Mouse (Mus musculus) cerebellum, postnatal 25 days (tissue): Measurements from ENCODE around the gene Abraxas2.
A peak's percentile ranks its signal among the peaks of the same experiment; 100 is the strongest.

Source experiments
- DNase-seq, 2 experiments: peaks; one replicate each; pipeline ENCODE4 v3.0.0; 2021; ENCODE audit warnings: mixed read lengths in 2 of 2

The Abraxas2 gene

DNA sequence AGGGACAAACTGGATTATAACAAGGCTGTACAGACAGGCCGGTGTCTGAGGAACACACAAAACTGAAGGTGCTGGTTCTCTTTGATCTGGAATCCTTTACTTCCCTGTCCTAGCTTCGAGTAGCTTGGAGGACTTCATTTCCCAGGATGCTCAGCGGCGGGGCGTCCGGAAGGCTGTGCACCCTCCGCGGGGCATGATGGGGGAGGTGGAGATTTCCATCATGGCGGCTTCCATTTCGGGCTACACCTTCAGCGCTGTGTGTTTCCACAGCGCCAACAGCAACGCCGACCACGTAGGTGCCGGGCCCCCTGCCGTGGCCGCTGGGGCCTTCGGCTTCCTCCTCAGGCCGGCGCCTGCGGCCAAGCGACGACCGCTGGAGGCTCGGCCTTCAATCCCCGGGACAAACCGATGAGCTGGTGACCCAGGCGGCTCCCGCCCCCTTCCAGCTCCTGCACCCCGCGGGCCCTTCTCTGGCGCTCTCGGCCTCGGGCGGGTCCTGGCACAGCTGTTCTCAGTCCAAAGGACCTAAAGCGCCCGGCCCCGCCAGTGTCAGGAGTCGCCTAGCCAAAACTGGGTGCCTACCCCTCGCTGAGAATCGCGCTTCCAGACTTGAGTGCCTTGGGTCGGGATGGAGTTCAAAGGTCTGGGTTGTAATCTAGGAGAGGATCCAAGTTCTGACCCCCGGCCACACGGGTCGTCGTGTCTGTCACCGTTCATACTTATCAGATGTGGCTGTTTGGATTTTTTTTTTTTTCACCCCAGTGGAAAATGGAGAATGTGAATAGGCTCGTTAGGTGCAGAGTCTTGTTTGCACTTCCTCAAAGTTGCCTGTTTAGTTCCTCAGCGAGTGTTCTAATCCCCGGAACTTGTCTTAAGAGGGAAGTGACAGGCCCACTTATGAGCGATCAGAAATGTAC, at the start of gene Abraxas2:
Abraxas2 (plus strand) TSS at position 184 of the 917 bp plus-strand sequence.
- DNase-seq = peak; percentile 90 to 96

DNA sequence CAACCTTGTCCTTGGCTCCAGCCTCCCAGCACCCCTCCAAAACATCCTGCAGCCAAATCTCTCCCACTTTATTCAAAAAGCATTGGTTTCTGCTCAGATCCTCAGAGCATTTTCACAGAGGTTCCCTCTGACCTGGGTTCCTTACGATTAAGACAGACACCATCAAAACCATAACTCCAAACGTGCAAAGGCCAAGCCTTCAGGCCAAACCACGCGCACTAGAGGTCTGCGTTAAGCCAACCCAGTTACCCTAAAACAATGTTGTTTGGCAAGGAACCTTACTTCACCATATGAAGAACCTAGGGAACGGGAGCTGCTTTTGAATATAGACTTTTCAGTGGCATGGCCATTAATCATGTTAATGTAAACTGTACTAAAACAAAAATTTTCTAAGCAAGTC, 49.3 kb upstream of the Abraxas2 start:
- DNase-seq = peak; percentile 21 to 39

DNA sequence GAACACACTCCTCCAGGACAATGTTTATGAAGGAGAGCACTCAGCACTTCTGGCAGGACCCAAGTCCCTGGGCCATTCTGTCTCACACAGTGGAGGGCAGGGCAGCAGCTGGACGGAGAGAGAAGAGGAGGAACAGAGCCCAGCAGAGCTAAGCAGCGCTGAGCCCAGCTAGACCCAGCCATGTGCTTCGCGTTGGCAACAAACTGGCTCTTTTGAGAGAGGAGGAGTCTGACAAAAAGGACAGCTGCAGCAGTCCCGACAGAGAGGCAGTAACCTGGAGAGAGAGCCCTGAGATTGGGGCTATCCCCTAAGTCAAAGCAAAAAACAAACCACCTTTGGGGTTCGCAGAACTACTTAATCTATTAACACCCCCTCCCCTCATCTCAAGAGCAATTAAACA, 48.7 kb upstream of the Abraxas2 start:
- peak; percentile 62 to 66 for DNase-seq

DNA sequence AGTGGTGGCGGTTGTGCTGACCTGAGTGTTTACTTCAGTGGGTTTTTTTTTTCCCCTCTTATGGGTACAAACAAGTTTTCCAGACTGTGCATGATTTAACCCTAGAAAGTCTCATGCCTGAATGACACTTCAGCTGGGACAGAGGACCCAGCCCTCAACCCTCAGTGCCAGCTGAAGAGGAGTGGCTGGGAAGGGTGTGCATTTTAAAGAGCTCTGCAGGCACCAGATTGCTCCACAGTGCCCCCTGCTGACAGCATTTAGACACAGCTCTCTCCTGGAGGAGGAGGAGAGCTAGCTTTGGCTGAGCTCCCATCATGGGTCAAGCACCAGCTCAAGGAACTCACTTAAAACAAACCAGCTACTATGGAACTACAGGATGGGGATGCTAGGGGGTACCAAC, 48.1 kb upstream of the Abraxas2 start:
- DNase-seq = peak; percentile 96 to 97

DNA sequence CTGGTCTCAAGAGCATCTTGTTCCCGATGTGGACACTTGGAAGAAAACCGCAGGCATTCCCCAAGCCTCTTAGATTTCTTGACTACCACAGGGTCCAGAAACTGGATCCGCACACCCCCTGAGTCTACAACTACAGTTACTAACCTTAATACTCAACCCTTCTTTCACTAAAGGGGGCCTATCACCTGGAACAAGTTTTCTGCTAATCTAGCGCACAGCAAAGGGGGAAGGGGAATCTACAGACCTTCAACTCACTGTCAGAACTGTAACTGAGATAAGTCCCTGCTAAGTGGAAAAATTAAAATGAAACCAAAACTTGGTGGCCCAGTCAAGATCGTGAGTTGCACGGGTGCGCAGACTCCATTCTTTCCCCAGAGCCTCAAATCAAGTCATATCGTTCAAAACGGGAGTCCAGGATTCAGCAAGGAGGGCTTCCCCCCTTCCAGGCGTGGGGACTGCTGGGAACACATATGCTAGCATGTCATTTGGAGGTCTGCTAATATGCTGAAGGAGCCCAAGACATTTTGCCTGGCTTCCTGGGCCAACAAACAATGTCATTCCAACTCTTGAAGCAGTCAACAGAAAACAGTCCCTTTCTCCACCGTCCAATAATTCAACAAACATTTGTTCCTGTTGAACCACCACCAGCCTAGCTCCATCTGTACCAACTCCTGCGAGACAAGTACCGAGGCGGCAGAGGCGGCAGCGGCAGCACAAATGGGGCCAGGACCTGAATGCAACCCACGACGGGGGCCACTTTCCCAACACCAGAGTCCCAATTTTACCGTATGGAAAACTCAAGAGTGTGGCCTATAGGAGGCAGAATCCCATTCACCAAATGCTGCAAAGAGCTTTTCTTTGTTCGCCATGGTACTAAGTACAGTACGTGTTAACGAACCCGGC, 47.1 kb upstream of the Abraxas2 start:
- DNase-seq = peak; percentile 70 to 74

GRCm38 (mm10) chr7:132812619-132813415, 46.2 kb upstream of the Abraxas2 start:
- DNase-seq = peak; percentile 75 to 76

DNA sequence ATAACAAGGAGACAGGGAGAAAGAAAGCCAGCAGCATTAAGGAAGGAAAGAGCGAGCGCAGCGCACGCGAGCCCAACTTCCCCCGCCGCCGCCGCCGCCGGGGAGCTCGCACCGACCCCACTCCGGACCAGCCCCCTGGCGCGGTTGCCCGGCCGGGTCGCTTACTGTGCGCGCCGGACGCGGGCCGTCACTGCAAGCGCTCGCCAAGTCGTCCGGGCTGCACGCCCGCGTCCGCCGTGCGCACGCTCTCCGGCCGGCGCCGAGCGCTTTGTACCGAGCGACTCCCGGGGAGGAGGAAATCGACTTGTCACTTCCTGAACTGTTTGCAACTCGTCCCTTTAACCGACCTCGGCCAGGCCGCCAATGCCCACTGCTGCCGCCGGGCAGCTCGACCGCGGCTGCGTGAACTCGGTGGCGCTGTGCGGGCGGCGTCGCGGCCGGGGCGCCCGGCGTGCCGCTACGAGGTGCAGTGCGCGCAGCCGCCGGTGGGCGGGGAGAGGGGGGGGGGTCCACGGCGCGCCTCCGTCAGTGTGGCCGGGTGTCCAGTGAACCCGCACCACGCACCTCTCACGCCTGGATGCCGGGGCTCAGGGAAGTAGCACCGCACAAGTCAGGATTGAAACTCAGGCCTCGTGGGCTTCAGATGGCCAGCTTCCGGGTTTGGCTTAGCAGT, 45.5 kb upstream of the Abraxas2 start, which contains the start of gene Fam53b:
Fam53b (minus strand) TSS at position 471 of the 673 bp plus-strand sequence.
- peak; percentile 89 to 91 for DNase-seq

DNA sequence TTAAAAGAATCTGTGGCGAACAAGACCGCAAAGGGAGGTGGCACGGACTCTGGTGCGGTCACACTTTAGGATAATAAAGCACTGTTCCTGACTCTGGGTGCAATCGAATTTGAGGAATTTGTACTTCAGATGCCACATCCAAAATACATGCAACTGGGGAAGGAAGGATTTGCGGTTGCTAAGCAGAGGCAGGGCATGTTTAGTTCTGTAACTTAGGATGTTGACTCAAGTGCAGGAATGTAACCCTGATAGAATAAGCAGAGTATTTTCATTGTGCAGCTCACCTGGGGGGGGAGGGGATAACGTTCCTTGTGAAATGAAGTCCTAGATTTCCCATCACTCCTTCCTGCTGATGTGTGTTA, 45.0 kb upstream of the Abraxas2 start:
- peak in 1 of 2 experiments; percentile 42 for DNase-seq

DNA sequence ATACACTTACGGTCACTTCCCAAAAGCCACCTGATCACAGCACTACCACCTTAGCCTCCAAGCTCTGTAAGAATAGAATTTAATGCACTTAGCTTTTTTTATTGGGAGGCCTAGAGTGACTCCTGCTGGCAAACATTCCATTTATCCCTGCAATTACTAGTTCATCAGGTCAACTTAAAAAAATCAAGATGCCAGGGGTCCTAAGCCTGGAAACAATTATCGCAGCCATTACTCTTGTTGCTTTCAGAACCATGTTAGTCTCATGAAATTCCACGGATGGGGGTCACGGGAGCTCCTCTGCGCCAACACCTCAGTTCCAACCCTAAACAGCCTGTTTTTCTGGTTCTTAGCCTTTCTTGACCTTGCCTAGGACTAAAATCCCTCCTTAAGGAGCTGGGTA, 43.9 kb upstream of the Abraxas2 start:
- DNase-seq = no peak

- no peak for DNase-seq
These were observed 42.5 kb upstream of the Abraxas2 start for GRCm38 (mm10) chr7:132816528-132816927.

- no peak for DNase-seq
These were observed 42.0 kb upstream of the Abraxas2 start for GRCm38 (mm10) chr7:132817056-132817455.

DNA sequence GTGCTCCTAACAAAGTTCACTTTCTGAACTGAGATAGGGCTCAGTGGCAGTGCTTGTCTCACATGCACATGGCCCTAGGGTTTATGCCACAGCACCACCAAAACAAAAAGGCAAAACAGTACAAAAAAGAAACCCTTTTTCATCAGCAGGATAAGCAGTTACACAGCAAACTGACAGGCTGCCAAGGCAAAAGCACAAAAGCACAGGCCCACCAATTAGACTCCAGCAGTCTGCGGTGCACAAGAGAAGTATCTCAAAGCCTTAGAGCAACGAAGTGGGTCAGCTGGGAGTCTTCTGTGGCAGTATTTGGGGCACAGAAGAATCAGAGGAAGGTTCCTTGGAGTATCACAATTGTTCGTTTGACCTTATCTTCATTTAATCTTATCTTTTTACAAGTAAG, 38.3 kb upstream of the Abraxas2 start:
- no peak for DNase-seq

GRCm38 (mm10) chr7:132823832-132824231, 35.2 kb upstream of the Abraxas2 start:
- no peak for DNase-seq

DNA sequence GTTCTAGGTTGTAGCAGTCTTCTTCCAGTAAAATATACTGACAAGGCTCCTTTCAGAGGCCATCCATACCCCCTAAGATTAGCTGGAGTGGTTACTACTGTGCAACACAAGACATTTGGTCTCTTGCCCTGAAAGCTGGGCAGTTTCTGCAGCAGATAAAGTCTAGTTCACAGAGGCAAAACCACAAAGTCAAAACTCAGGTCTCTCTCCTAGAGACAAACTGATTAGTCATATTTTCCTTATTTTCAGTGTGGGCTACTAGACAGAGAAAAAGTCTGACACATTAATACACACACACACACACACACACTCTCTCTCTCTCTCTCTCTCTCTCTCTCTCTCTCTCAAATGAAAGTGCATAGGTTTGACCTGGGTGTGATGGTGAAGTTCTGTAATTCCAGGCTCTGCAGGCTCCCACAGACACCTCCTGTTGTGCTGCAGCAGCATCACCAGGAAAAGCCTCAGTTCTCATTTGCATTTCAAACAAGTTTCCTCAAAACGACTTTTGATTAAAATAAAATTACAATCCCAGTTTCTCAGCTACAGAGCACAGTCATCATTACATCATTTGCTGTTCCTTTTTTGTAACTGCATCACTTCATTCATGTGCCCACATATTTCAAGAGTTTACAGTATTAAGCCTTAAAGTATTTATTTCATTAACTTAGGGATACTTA, 34.5 kb upstream of the Abraxas2 start:
- no peak for DNase-seq

- DNase-seq = no peak
These were observed 28.1 kb upstream of the Abraxas2 start for GRCm38 (mm10) chr7:132830955-132831354.

DNA sequence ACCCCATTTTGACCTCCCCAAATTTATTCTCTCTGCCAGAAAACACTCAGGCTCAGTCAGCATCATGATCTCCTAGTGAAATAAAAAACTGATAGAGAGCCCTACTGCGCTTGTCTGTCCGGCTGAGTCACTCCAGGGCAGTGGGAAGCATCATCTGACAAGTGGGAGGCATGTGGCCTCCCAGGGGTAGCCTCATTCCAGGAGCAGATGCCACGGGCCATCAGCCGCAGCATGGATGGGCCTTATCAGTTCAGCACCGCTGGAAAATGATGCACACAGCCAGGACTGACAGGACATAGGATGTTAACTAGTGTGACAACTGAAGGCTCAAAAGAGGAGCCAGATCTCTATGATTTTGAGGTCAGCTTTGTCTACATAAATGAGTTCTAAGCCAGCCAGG, 17.7 kb upstream of the Abraxas2 start:
- DNase-seq = no peak

DNA sequence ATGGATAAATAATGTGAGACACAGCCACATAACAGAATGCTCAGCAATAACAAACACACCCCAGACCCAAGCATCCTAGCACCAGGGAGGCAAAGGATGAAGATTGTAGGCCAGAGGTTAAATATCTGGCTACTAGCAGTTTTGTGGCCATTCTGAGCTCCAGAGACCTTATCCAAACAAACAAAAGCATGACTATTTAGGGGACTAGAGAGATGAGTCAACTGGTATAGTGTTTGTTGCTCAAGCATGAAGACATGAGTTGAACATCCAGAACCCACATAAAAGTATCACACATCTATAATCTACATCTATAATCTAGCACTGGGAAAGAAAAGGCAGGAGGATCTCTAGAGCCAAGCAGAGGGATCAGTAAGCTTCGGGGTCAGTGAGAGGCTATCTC, 16.6 kb upstream of the Abraxas2 start:
- no peak for DNase-seq

GRCm38 (mm10) chr7:132843152-132843551, 15.9 kb upstream of the Abraxas2 start:
- no peak for DNase-seq

- DNase-seq = peak; percentile 89 to 90
These were observed 6.7 kb upstream of the Abraxas2 start, which contains the start of gene Eef1akmt2 for GRCm38 (mm10) chr7:132852173-132852844. Gene Eef1akmt2, minus strand, starts transcription at chr7:132852673.

- no peak for DNase-seq
These were observed 5.7 kb upstream of the Abraxas2 start for GRCm38 (mm10) chr7:132853361-132853760.

DNA sequence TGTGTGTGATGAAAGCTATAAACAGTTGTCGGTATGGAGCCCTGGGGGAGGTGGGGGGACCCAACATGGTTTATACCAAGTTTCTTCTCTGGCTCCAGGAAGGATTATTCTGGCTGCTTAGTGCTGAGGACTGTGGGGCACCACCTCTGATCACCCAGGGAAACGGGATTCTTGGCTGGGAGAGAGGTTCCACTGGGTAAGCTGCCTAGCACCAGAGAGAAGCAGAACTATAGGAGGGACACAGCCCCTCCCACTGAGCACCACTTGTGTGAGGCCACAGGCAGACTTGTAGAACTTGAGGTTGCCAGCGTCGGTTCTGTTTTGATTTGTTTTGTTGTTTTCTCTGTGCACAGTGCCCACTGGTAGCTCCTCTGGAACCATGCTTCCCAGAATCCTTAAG, 5.1 kb upstream of the Abraxas2 start:
- no peak for DNase-seq
